Mouse (Mus musculus): ENCODE data around the gene Dach2.
"Not testable (repeated sequence)": the region's sequence is repeated elsewhere in the genome, so short reads cannot be mapped to it uniquely, and the experiment has no call there.

Gene Dach2

GRCm38 (mm10) chrX:113297404-113297803 is at the start of gene Dach2:
Gene Dach2 (plus strand): TSS chrX:113297510.
- no peak for DNase-seq

GRCm38 (mm10) chrX:113252427-113252826 is 44.9 kb upstream of the Dach2 start:
- not testable (repeated sequence) for DNase-seq

- peak; percentile 20 to 23 for DNase-seq
Measured at GRCm38 (mm10) chrX:113298031-113298430, 721 bp downstream of the Dach2 start.

- DNase-seq = no peak
Measured at GRCm38 (mm10) chrX:113298468-113298867, 1.2 kb downstream of the Dach2 start.

- no peak for DNase-seq
Measured at GRCm38 (mm10) chrX:113304323-113304722, 7.0 kb downstream of the Dach2 start.

- DNase-seq = no peak
Measured at GRCm38 (mm10) chrX:113338143-113338542, 40.8 kb downstream of the Dach2 start.

- no peak for DNase-seq
Measured at GRCm38 (mm10) chrX:113394417-113394816, 97.1 kb downstream of the Dach2 start.

GRCm38 (mm10) chrX:113408756-113409155 is 111.4 kb downstream of the Dach2 start:
- DNase-seq = no peak

GRCm38 (mm10) chrX:113421517-113422187 is 124.3 kb downstream of the Dach2 start:
- no peak for DNase-seq

GRCm38 (mm10) chrX:113482131-113482530 is 184.8 kb downstream of the Dach2 start:
- DNase-seq = no peak

GRCm38 (mm10) chrX:113545106-113545505 is 247.8 kb downstream of the Dach2 start:
- no peak for DNase-seq

- DNase-seq = no peak
Measured at GRCm38 (mm10) chrX:113563897-113564296, 266.6 kb downstream of the Dach2 start.

- DNase-seq = no peak
Measured at GRCm38 (mm10) chrX:113666069-113666468, 368.8 kb downstream of the Dach2 start.

GRCm38 (mm10) chrX:113687163-113687562 is 389.9 kb downstream of the Dach2 start:
- no peak for DNase-seq

GRCm38 (mm10) chrX:113712363-113712762 is 415.1 kb downstream of the Dach2 start:
- no peak for DNase-seq

GRCm38 (mm10) chrX:113724124-113724523 is 426.8 kb downstream of the Dach2 start:
- DNase-seq = no peak

GRCm38 (mm10) chrX:113747122-113747521 is 449.8 kb downstream of the Dach2 start:
- DNase-seq = no peak

- no peak for DNase-seq
Measured at GRCm38 (mm10) chrX:113792264-113792663, 495.0 kb downstream of the Dach2 start.

GRCm38 (mm10) chrX:113810369-113810768 is 513.1 kb downstream of the Dach2 start:
- DNase-seq = no peak

- DNase-seq = no peak
Measured at GRCm38 (mm10) chrX:113826810-113827209, 529.5 kb downstream of the Dach2 start.

GRCm38 (mm10) chrX:113833062-113833461 is 535.8 kb downstream of the Dach2 start:
- DNase-seq = no peak

GRCm38 (mm10) chrX:113867835-113868495 is 570.7 kb downstream of the Dach2 start:
- DNase-seq = peak in 1 of 2 experiments; percentile 0
